Mouse (Mus musculus) intestine, embryonic 16.5 days (tissue): ENCODE results near the gene Apba1. TPM values are rescaled to one million over a fixed set of nuclear protein-coding genes. Genes with fewer than 3 reads are reported as not detected.

Experiments used
- ATAC-seq: fragments of 200-750 bp; cut with Nextera tagmentation; 2 replicates; pipeline ENCODE4 v1.8.0; 2017; ENCODE audit warnings: moderate TSS enrichment, moderate library complexity
- H3K27ac ChIP-seq: fragments of 300-500 bp; sonication (generic); 2 replicates; pipeline ENCODE4 v1.5.1; 2014; ENCODE audit warnings: mild to moderate bottlenecking, low read length
- H3K27me3 ChIP-seq: fragments of 300-500 bp; sonication (generic); replicated peaks from 2 replicates; pipeline ENCODE4 v1.6.1; 2014; ENCODE audit warnings: low read length, control low read depth, mixed read lengths; ENCODE audit not compliant: control insufficient read depth, insufficient read depth
- H3K36me3 ChIP-seq: fragments of 300-500 bp; sonication (generic); 2 replicates; pipeline ENCODE4 v1.6.1; 2014; ENCODE audit warnings: low read length, control low read depth; ENCODE audit not compliant: control insufficient read depth, insufficient read depth
- H3K4me1 ChIP-seq: fragments of 300-500 bp; sonication (generic); 2 replicates; pipeline ENCODE4 v1.6.1; 2014; ENCODE audit warnings: low read length, control low read depth, mixed read lengths; ENCODE audit not compliant: control insufficient read depth, insufficient read depth
- H3K4me2 ChIP-seq: fragments of 300-500 bp; sonication (generic); 2 replicates; pipeline ENCODE4 v1.6.1; 2014; ENCODE audit warnings: low read depth, low read length, control low read depth
- H3K4me3 ChIP-seq: fragments of 300-500 bp; sonication (generic); 2 replicates; pipeline ENCODE4 v1.5.1; 2014; ENCODE audit warnings: mild to moderate bottlenecking, low read length
- H3K9ac ChIP-seq: fragments of 300-500 bp; sonication (generic); 2 replicates; pipeline ENCODE4 v1.6.1; 2014; ENCODE audit warnings: low read depth, low read length
- H3K9me3 ChIP-seq: fragments of 300-500 bp; sonication (generic); 2 replicates; pipeline ENCODE4 v1.6.1; 2016; ENCODE audit warnings: low read length, control low read depth; ENCODE audit not compliant: control insufficient read depth
- WGBS: fragments of 180-500 bp; shearing (Covaris S2); extraction: QIAGEN DNeasy Blood & Tissue Kit; methylation state at CpG from one replicate; pipeline ENCODE4 v1.1.7; 2014; 5-methylcytosine and 5-hydroxymethylcytosine counted together
- polyA plus RNA-seq: library from polyadenylated mRNA; unstranded; fragments of >200 nt; fragmentation: Nextera tagmentation; extraction: Ambion mirVana; gene quantifications from 2 replicates; pipeline ENCODE4 v1.2.1, GENCODE M21; 2015

Gene Apba1
- polyA plus RNA-seq, 1 experiment from 2014 or later: 0.38 TPM

DNA sequence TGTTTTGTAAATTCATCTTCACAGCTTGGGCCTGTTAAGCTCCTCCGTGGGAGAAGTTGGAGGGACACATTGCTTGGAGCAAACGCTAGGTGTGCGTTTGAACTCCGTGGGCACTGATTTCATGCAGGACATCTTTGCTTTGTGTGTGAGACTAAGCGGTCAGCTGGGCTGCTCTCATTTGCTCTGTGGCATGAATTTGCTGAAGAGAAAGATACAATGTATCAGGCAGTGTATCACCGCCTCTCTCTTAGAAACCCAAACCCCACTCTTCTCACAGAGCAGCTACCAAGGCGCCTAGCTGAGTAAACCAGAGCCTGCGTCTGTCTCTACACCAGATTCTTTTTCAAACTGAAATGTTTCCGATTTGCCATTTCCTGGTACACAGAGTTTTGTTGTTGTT, 100.1 kb downstream of the Apba1 start:
- 88% methylated on average over 9 of the region's 9 CpGs for WGBS
- H3K9me3 ChIP-seq: no peaks in the 10 kb centered on the region
- ATAC-seq: no peak

DNA sequence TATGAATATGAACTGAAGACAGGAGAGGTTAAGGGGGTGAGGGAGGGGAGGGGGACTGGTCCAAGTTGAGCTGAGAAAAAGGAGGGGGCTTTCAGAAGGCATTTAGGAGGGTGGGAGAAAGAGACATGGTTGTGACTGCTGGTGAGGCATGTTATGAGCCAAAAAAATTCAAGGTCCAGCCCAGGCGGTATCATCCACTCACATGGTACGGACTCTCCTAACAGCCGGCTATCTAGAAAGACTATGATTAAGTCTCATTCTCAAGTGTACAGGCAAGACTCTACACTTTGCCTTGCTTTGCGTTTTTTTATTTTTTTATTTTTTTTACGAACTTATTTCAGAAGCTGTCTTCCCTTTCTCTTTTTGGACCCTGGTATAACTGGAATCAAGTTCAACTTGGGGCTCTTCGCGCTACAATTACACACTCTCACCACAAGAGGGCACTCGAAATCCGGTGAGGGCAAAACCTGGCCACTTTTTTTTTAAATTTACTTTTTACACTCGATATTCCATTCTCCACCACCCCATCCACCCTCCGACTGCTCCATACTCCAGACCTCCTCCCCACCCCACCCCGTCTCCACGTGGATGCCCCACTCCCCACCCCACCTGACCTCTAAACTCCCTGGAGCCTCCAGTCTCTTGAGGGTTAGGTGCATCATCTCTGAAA, 101.6 kb downstream of the Apba1 start:
- Histone ChIP-seq H3K27me3 (no peaks in the 10 kb centered on the region), H3K9ac (no peak overlapping the region), H3K4me1 (no peaks in the 10 kb centered on the region), H3K4me2 (no peak overlapping the region), H3K4me3 (no peak overlapping the region), H3K27ac (no peak overlapping the region), H3K36me3 (no peaks in the 10 kb centered on the region), H3K9me3 (no peaks in the 10 kb centered on the region)
- WGBS: 27% methylated on average over 13 of the region's 13 CpGs
- ATAC-seq: 0 out of 2 replicates have a peak, but pooled peaks have one; percentile 31

More for the DNA sequence above, 100.1 kb downstream of the Apba1 start:
- Histone ChIP-seq H3K4me2 (no peak overlapping the region), H3K4me3 (no peak overlapping the region), H3K4me1 (no peaks in the 10 kb centered on the region), H3K36me3 (no peaks in the 10 kb centered on the region), H3K27ac (no peak overlapping the region), H3K9ac (no peak overlapping the region), H3K27me3 (no peaks in the 10 kb centered on the region)

DNA sequence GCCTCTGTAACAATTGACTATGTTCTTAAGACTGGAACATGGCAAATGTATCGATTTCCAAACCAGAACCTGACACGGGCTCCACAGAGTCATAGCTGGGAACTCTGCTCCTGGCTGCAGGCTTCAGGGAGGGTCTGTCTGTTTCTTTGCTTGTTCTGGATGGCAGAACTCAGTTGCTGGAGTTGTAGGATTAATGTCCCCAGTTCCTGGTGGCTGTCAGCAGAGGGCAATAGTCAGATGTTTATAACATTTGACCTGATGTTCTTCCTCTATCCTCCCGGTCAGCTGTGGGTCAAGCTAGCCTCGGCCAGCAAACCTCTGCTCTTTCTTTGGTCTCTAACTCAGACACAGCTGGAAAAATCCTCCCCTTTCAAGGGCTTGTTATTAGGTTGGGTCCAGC, 104.0 kb downstream of the Apba1 start:
- WGBS: 38% methylated on average over 4 of the region's 4 CpGs
- Histone ChIP-seq H3K4me3 (no peak overlapping the region), H3K4me1 (no peaks in the 10 kb centered on the region), H3K4me2 (no peak overlapping the region), H3K27ac (no peak overlapping the region), H3K9ac (no peak overlapping the region), H3K27me3 (no peaks in the 10 kb centered on the region), H3K9me3 (no peaks in the 10 kb centered on the region), H3K36me3 (no peaks in the 10 kb centered on the region)
- ATAC-seq: no peak

DNA sequence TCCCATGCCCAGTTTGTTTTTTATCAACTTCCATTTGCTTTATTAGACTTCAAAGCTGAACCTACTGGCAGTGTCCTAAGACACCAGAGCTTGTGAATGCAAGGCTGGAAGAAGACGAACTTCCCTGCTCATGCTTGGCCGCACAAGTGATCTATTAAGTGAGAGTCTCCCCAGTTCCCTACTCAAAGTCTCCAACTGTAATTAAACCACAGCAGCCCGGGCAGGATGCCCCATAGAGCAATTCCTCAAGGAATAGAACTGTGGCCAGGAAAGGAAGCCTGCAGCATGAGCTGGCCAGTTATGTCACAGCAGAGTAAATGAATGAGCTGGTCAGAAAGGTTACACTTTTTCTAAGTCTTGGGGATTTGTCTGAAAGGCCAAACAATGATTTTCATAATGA, 105.3 kb downstream of the Apba1 start:
- no peaks in the 10 kb centered on the region for H3K27me3 ChIP-seq
- H3K4me1 ChIP-seq: no peaks in the 10 kb centered on the region
- no peaks in the 10 kb centered on the region for H3K9me3 ChIP-seq
- H3K4me2 ChIP-seq: no peak overlapping the region
- no peak overlapping the region for H3K27ac ChIP-seq
- H3K4me3 ChIP-seq: no peak overlapping the region
- H3K9ac ChIP-seq: no peak overlapping the region
- no peak for ATAC-seq
- H3K36me3 ChIP-seq: no peaks in the 10 kb centered on the region
- 65% methylated on average over 3 of the region's 3 CpGs for WGBS

DNA sequence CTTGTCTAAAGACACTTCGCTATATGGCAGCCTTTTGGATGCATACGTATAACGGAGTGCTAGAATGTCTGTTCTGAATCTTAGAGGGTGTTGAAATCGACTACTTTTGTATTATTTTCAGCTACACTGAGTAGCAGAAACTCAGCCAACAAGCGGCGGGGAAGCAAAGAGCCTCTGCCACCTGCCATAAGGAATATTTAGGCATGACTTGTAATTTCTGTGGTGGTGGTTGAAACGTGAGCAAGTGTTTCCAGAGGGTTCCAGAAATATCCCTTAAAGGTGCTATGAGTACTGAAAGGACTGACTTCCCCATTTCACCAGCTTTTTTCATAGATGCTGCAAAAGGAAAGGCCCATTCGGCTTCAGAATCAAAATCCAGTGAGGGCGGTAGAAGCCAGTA, 107.4 kb downstream of the Apba1 start:
- H3K4me3 ChIP-seq: no peak overlapping the region
- H3K9me3 ChIP-seq: no peaks in the 10 kb centered on the region
- no peak overlapping the region for H3K9ac ChIP-seq
- 89% methylated on average over 9 of the region's 9 CpGs for WGBS
- ATAC-seq: no peak
- no peak overlapping the region for H3K27ac ChIP-seq
- H3K36me3 ChIP-seq: no peaks in the 10 kb centered on the region
- H3K27me3 ChIP-seq: no peaks in the 10 kb centered on the region
- no peaks in the 10 kb centered on the region for H3K4me1 ChIP-seq
- H3K4me2 ChIP-seq: no peak overlapping the region

DNA sequence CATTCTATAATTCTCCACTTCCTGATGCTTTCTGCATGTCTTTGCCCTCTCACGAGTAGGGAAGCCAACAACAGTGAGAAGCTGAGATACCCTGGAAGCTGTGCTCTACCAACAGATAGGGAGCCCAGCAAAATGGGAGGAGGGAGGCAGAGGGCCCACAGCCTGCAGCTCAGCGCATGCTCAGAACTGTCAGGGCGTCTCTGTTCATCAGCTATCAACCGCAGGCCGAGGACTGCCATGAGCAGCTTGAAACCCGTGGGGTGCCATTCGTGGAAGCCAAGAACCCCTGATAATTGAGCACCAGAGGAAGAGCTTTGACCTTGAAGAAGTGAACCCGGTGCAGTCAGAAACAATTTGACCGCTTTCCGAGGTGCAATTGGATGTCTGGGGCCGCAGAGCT, 108.4 kb downstream of the Apba1 start:
- H3K4me1 ChIP-seq: no peaks in the 10 kb centered on the region
- H3K36me3 ChIP-seq: no peaks in the 10 kb centered on the region
- H3K27ac ChIP-seq: no peak overlapping the region
- H3K9me3 ChIP-seq: no peaks in the 10 kb centered on the region
- ATAC-seq: no peak
- 84% methylated on average over 11 of the region's 11 CpGs for WGBS
- H3K4me2 ChIP-seq: no peak overlapping the region
- H3K27me3 ChIP-seq: no peaks in the 10 kb centered on the region
- H3K4me3 ChIP-seq: no peak overlapping the region
- no peak overlapping the region for H3K9ac ChIP-seq

DNA sequence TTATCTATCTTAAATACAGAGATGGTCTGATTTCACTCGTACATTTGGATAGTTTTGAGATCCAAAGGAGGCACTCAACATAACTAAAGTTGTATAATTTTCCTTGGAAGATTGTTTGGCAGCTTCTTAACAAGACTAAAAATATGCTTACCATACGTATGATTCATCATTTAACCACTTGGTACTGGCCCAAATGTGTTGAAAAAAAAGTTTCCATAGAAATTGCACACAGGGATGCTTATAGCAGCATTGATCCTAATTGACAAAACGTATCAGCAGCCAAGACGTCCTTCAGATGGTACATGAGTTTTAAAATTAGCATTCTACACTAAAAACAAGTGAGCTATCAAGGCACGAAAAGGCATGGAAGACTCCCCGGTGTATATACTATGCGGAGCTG, 108.9 kb downstream of the Apba1 start:
- WGBS: 82% methylated on average over 7 of the region's 7 CpGs
- no peak for ATAC-seq
- no peak overlapping the region for H3K9ac ChIP-seq
- H3K4me3 ChIP-seq: no peak overlapping the region
- H3K36me3 ChIP-seq: no peaks in the 10 kb centered on the region
- H3K4me1 ChIP-seq: no peaks in the 10 kb centered on the region
- H3K9me3 ChIP-seq: no peaks in the 10 kb centered on the region
- H3K4me2 ChIP-seq: no peak overlapping the region
- H3K27me3 ChIP-seq: no peaks in the 10 kb centered on the region
- no peak overlapping the region for H3K27ac ChIP-seq

DNA sequence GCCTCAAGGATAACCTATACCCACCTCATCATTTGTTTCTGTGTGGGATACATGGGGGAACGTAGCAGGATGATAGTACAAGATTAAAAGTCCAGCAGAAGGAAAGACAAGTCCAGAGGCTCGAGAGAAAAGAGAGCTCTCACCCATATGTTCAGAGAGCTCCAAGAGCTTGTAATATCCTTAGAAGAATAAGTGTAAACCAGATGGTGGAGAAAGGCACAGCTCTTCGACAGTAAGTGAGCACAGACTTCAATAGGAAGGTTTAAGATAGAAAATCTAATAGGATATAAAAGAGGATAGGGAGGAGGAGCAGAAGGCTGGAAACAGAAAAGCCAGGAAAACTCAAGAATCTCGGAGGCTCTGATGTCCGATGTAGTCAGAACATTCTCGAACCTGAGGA, 115.8 kb downstream of the Apba1 start:
- H3K4me2 ChIP-seq: no peak overlapping the region
- no peaks in the 10 kb centered on the region for H3K27me3 ChIP-seq
- H3K36me3 ChIP-seq: no peaks in the 10 kb centered on the region
- 82% methylated on average over 6 of the region's 6 CpGs for WGBS
- no peak for ATAC-seq
- H3K4me1 ChIP-seq: no peaks in the 10 kb centered on the region
- no peak overlapping the region for H3K27ac ChIP-seq
- H3K9ac ChIP-seq: no peak overlapping the region
- H3K9me3 ChIP-seq: no peaks in the 10 kb centered on the region
- no peak overlapping the region for H3K4me3 ChIP-seq

DNA sequence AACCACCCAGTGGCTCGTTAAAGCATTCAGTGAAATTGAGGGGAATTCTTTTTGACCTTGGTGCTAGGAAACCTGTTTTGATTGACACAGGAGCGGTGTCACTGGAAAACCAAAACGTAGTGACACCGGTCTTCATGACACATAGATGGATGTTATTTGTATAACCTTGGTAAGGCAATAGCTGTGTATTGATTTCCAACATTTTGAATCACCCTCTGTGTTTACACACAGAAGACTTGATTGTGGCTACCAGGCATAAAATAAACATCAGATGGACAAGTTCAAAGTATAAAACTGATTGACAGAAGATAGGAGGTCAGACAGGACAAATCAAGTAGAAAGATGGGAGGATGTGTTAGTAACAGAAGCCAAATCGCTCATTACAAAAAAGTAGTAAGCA, 117.1 kb downstream of the Apba1 start:
- no peak overlapping the region for H3K4me2 ChIP-seq
- H3K27ac ChIP-seq: no peak overlapping the region
- no peaks in the 10 kb centered on the region for H3K36me3 ChIP-seq
- no peak for ATAC-seq
- 61% methylated on average over 5 of the region's 5 CpGs for WGBS
- no peaks in the 10 kb centered on the region for H3K4me1 ChIP-seq
- H3K4me3 ChIP-seq: no peak overlapping the region
- H3K27me3 ChIP-seq: no peaks in the 10 kb centered on the region
- H3K9ac ChIP-seq: no peak overlapping the region
- H3K9me3 ChIP-seq: no peaks in the 10 kb centered on the region

DNA sequence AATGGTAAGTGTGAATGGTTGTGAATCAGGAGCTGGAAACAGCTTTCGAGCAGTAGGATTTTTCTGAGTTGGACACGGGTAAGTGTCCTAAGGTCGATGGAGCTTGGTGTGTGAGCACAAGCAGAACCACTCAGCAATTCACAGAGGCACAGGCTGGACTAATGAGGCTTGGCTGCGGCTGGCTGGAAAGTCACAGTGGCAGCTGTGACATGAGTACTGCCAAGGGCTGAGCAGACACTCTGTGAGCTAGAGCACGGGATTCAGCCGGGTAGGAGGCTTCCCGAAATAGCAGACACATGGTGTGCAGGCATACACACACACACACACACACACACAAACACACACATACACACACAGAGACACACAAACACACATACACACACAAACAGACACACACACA, 121.2 kb downstream of the Apba1 start:
- H3K9ac ChIP-seq: no peak overlapping the region
- WGBS: 65% methylated on average over 7 of the region's 7 CpGs
- no peak for ATAC-seq
- H3K27ac ChIP-seq: no peak overlapping the region
- no peak overlapping the region for H3K4me3 ChIP-seq
- H3K9me3 ChIP-seq: no peaks in the 10 kb centered on the region
- no peak overlapping the region for H3K4me2 ChIP-seq
- no peaks in the 10 kb centered on the region for H3K4me1 ChIP-seq
- H3K36me3 ChIP-seq: no peaks in the 10 kb centered on the region
- no peaks in the 10 kb centered on the region for H3K27me3 ChIP-seq
